Mouse (Mus musculus) lung, adult 2 months (tissue): ENCODE data around the gene Atg101.

Experiments used
- CTCF ChIP-seq: fragments of 200-500 bp; IDR thresholded peaks from 2 replicates; pipeline ENCODE4 v1.5.1; 2011; ENCODE audit warnings: mild to moderate bottlenecking, low read length, control low read depth; ENCODE audit not compliant: insufficient read depth
- POLR2A ChIP-seq: fragments of 200-500 bp; IDR thresholded peaks from 2 replicates; pipeline ENCODE4 v1.6.1; 2011; ENCODE audit warnings: low read depth, mild to moderate bottlenecking, control low read depth, low read length, borderline replicate concordance; ENCODE audit errors: extremely low read depth

DNA sequence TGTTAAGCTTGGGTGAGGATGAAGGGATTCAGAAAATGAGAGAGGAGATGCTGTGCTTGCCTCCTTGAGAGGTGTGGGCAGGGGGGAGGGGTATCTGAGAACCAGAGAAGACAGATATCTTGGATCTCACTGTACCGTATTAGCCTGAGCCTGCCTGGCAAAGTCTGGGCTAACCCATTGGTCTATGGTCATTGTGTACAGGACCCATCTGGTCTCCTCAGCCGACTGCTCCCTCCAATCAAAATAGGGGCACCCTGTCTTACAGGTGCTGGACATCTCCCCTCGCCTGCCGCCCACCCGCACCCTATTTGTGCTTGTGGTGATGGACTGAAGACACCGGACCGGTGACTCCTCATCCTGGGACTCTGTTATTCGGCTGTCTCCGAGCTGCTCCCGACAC lies 11.5 kb downstream of the Atg101 start:
- TF ChIP-seq POLR2A (no peak), CTCF (no peak)
